ENCODE assay signal across 8 mouse cellular contexts in the genomic region with DNA sequence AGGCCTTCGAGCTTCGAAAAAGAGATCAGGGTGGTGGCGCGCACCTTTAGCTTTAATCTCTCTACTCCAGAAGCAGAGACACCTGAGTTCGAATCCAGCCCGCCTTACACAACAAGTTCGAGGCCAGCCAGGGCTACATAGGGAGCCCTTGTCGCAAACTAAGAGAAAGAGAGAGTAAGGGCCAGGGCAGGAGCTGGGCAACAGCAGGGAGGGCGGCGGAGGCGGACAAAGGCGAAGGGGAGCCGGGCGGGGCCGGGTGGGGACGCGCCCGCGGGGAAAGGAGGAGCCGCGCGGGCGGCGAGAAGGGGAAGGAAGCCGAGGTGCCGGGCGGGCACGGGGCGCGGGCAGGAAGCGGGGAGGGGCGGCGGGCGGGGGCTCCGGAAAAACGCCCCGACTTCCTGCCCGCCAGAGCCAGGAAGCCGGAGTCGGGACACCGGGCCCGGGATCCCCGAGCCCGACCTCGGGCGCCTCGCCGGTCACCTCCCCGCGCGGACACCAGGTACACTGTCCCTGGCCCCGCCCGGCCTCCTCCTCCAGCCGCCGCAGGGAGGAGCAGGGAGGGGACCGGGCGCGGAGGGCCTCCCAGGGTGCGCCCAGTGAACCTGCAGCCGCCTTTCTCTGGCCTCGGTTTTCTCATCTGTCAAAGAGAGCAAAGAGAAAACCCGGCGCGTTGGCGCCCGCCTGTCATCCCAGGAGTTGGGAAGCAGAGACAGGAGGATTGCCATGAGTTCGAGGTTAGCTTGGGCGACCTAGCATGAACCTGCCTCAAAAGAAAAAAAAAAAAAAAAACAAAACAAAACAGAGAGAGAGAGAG. TPM values are rescaled to one million over a fixed set of nuclear protein-coding genes. Genes with fewer than 3 reads are reported as not detected.
DNase-seq lines count a peak whose midpoint lies in the region; ATAC-seq and TF ChIP-seq lines count a peak whose summit lies in the region.

A gene (plus strand): TSS at position 283 of the 814 bp plus-strand sequence.

- peaks cover 3% of the 10 kb centered on the region; the same call in 1 of the 2 replicates for H3K4me1 ChIP-seq in cerebellum, adult 2 months (ENCODE audit: control insufficient read depth, insufficient read depth, low read length)
- H3K4me1 ChIP-seq in hindbrain, embryonic 13.5 days (replicated peaks) = peaks cover 52% of the 10 kb centered on the region

- 6% methylated on average over 65 of the region's 68 CpGs for WGBS in cerebellum, adult 2 months
- 8% methylated on average over 45 of the region's 68 CpGs for WGBS in hindbrain, embryonic 13.5 days

- H3K27me3 ChIP-seq in cerebellum, adult 2 months (ENCODE audit: control insufficient read depth, insufficient read depth, low read length) = no peaks in the 10 kb centered on the region
- H3K27me3 ChIP-seq in hindbrain, embryonic 13.5 days = no peaks in the 10 kb centered on the region

- TF ChIP-seq CTCF in cerebellum, adult 2 months (IDR thresholded peaks at IDR 0.05; ENCODE audit: borderline replicate concordance, insufficient read depth, low read depth, low read length) = no peak

- ATAC-seq in hindbrain, embryonic 13.5 days (ENCODE audit: low FRiP score) = no peak
- ATAC-seq in megakaryocyte, adult 5-6 weeks (ENCODE audit: poor library complexity, severe bottlenecking) = peak; percentile 46

- H3K4me3 ChIP-seq in cerebellum, adult 2 months (replicated peaks; ENCODE audit: insufficient read depth, low read depth, low read length) = peak within 1 kb of the TSS; percentile 77
- H3K4me3 ChIP-seq in hindbrain, embryonic 13.5 days = peak within 1 kb of the TSS; percentile 62

- peak within 1 kb of the TSS; percentile 73 for H3K4me2 ChIP-seq in hindbrain, embryonic 13.5 days

- peak; percentile 45 for DNase-seq in R1 (ENCODE audit: low read depth, low spot score)
- peak; percentile 62 to 68 for DNase-seq in cerebellum, adult 2 months
- DNase-seq in gastrocnemius, adult 18-20 months (ENCODE audit: low spot score) = peak; percentile 47
- DNase-seq in left cerebral cortex, postnatal 10 days (ENCODE audit: extremely low spot score in 1 of 2, low spot score in 2 of 2) = peak in 1 of 2 experiments; percentile 85
- peak; percentile 47 for DNase-seq in right cerebral cortex, postnatal 25 days
- no peak for DNase-seq in frontal cortex, postnatal 25 days (ENCODE audit: low spot score in 2 of 2)

- H3K36me3 ChIP-seq in hindbrain, embryonic 13.5 days = peaks cover 4% of the 10 kb centered on the region; the same call in 1 of the 2 replicates

- no peak for TF ChIP-seq POLR2A in cerebellum, adult 2 months (IDR thresholded peaks at IDR 0.05; ENCODE audit: borderline replicate concordance, insufficient read depth, low read length)

- H3K9ac ChIP-seq in hindbrain, embryonic 13.5 days = peak within 1 kb of the TSS; percentile 79

- H3K27ac ChIP-seq in cerebellum, adult 2 months (ENCODE audit: insufficient read depth, low read length) = peak within 1 kb of the TSS; percentile 68
- peak within 1 kb of the TSS; percentile 80 for H3K27ac ChIP-seq in hindbrain, embryonic 13.5 days

- H3K9me3 ChIP-seq in hindbrain, embryonic 13.5 days = no peaks in the 10 kb centered on the region

- intact Hi-C loops in left cerebral cortex, postnatal 10 days (cut with DNase I) = loop anchor here (5.0 kb wide), 1 partner anchor 64 kb away; no protein-coding TSS in a partner anchor

RNA-seq across cellular contexts. Expression of the gene that starts here (rescaled TPM):
- 162 and 173 TPM in 2 replicates for polyA plus RNA-seq in cerebellum, adult 2 months (2012; rRNA removed)
- 10 to 100 TPM; 21.0 to 23.8 TPM for total RNA-seq in gastrocnemius, adult 18-20 months (2021)
- polyA plus RNA-seq in hindbrain, embryonic 13.5 days (2015; fragmentation: Nextera tagmentation; extraction: Ambion mirVana) = 56.0 and 56.4 TPM in 2 replicates
- total RNA-seq in left cerebral cortex, postnatal 10 days (2021) = 10 to 100 TPM; 88.1 to 89.2 TPM
- total RNA-seq in megakaryocyte, adult 5-6 weeks (2015) = 142 and 156 TPM in 2 replicates
- 116 and 142 TPM in 2 replicates for total RNA-seq in megakaryocyte, adult 5-6 weeks (2017)

Comparison
In these comparisons a context has a peak if more than half of its experiments do, and no peak if none do; other contexts are left out.
1. DNase-seq: peak in R1 (single experiment), cerebellum, adult 2 months (2 of 2), gastrocnemius, adult 18-20 months (single experiment) and right cerebral cortex, postnatal 25 days (single experiment); none in frontal cortex, postnatal 25 days (0 of 2).